Mouse (Mus musculus) liver, embryonic 15.5 days (tissue): ENCODE measurements around the gene Jtb. TPM values are rescaled to one million over a fixed set of nuclear protein-coding genes. Genes with fewer than 3 reads are reported as not detected.
"Not testable (repeated sequence)": the region's sequence is repeated elsewhere in the genome, so short reads cannot be mapped to it uniquely, and the experiment has no call there.

Source experiments
- ATAC-seq: fragments of 200-750 bp; cut with Nextera tagmentation; 2 replicates; pipeline ENCODE4 v1.8.0; 2017; ENCODE audit warnings: moderate number of reproducible peaks, mild to moderate bottlenecking, moderate library complexity; ENCODE audit not compliant: insufficient read depth
- H3K27ac ChIP-seq: fragments of 300-500 bp; sonication (generic); replicated peaks from 2 replicates; pipeline ENCODE4 v1.5.1; 2015; ENCODE audit warnings: mild to moderate bottlenecking, inconsistent platforms
- H3K27me3 ChIP-seq: fragments of 300-500 bp; sonication (generic); 2 replicates; pipeline ENCODE4 v1.6.1; 2015; ENCODE audit warnings: mild to moderate bottlenecking, inconsistent platforms
- H3K36me3 ChIP-seq: fragments of 300-500 bp; sonication (generic); replicated peaks from 2 replicates; pipeline ENCODE4 v1.6.1; 2015; ENCODE audit warnings: moderate library complexity, mild to moderate bottlenecking, inconsistent platforms
- H3K4me1 ChIP-seq: fragments of 300-500 bp; sonication (generic); replicated peaks from 2 replicates; pipeline ENCODE4 v1.6.1; 2015; ENCODE audit warnings: inconsistent platforms
- H3K4me2 ChIP-seq: fragments of 300-500 bp; sonication (generic); 2 replicates; pipeline ENCODE4 v1.6.1; 2015; ENCODE audit warnings: moderate library complexity, mild to moderate bottlenecking, inconsistent platforms
- H3K4me3 ChIP-seq: fragments of 300-500 bp; sonication (generic); replicated peaks from 2 replicates; pipeline ENCODE4 v1.5.1; 2015; ENCODE audit warnings: mild to moderate bottlenecking, inconsistent platforms
- H3K9ac ChIP-seq: fragments of 300-500 bp; sonication (generic); 2 replicates; pipeline ENCODE4 v1.6.1; 2015; ENCODE audit warnings: moderate library complexity, mild to moderate bottlenecking, inconsistent platforms
- H3K9me3 ChIP-seq: fragments of 300-500 bp; sonication (generic); replicated peaks from 2 replicates; pipeline ENCODE4 v1.6.1; 2016; ENCODE audit warnings: inconsistent platforms
- WGBS: fragments of 180-500 bp; shearing (Covaris S2); methylation state at CpG from one replicate; pipeline ENCODE4 v1.1.7; 2015; ENCODE audit warnings: mixed read lengths; ENCODE audit not compliant: insufficient replicate concordance; 5-methylcytosine and 5-hydroxymethylcytosine counted together
- polyA plus RNA-seq: library from polyadenylated mRNA; unstranded; fragments of >200 nt; fragmentation: Nextera tagmentation; extraction: Ambion mirVana; gene quantifications from 2 replicates; pipeline ENCODE4 v1.2.1, GENCODE M21; 2015

The Jtb gene
- polyA plus RNA-seq, 1 experiment from 2014 or later = 42.7 TPM

DNA sequence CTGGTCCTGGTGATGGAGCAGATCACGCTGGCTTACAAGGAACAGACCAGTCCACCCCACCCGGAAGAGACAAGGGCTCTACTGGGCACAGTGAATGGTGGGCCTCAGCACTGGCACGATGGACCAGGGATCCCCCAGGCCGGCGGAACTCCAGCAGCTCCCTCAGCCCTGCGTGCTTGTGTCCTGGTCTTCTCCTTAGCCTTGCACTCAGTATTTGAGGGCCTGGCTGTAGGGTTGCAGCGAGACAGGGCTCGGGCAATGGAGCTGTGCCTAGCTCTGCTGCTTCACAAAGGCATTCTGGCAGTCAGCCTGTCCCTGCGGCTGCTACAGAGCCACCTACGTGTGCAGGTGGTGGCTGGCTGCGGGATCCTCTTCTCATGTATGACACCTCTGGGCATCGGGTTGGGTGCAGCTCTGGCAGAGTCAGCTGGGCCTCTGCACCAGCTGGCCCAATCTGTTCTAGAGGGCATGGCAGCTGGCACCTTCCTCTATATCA lies 20.4 kb downstream of the Jtb start:
- H3K36me3 ChIP-seq = peaks cover 15% of the 10 kb centered on the region
- H3K4me2 ChIP-seq, H3K27ac ChIP-seq, H3K27me3 ChIP-seq, H3K4me3 ChIP-seq, H3K9ac ChIP-seq, H3K9me3 ChIP-seq, ATAC-seq: not testable (repeated sequence)
- peaks cover 42% of the 10 kb centered on the region for H3K4me1 ChIP-seq
- WGBS = 78% methylated on average over 10 of the region's 12 CpGs

DNA sequence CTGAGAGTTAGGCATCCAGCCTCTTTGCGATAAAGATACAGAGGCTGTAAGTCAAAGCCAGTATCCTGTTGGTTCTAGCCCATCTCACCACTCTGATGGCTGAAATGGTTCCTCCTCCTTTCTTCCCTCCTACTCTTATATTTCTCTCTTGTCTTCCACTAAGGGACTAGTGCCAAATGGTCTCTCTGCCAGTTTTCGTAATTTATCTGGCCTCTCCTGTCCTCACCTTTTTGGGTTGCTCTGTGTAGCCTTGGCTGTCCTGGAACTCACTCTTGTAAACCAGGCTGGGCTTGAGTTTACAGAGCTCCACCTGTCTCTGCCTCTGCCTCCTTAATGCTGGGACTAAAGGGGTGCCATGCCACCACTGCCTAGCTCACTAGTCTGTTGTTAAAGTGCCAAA lies 21.3 kb downstream of the Jtb start:
- H3K4me2 ChIP-seq, H3K9me3 ChIP-seq, ATAC-seq, H3K9ac ChIP-seq, H3K27me3 ChIP-seq, H3K27ac ChIP-seq, H3K4me3 ChIP-seq: not testable (repeated sequence)
- WGBS = 84% methylated on average over 2 of the region's 2 CpGs
- Histone ChIP-seq H3K36me3 (peaks cover 24% of the 10 kb centered on the region), H3K4me1 (peaks cover 42% of the 10 kb centered on the region)

DNA sequence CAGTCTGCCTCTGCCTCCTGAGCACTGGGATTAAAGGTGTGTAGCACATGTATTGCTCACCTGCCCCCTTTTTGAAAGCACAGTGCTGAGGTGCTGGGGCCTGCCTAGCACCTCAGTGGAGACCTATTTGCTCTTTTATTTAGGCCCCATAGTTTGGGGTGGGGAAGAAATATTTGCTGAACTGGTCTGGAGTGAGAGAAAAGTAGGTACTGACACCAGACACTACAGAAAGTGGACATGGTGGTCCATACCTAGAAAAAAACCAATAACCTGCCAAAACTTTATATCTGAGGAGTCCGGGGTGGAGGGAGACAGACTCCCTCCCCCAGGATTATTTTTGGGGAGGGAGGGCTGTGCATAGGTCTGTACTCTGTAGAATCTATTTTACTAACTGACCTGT lies 21.8 kb downstream of the Jtb start:
- H3K27ac ChIP-seq, H3K27me3 ChIP-seq, H3K9ac ChIP-seq, ATAC-seq, H3K4me3 ChIP-seq, H3K9me3 ChIP-seq, H3K4me2 ChIP-seq: not testable (repeated sequence)
- peaks cover 25% of the 10 kb centered on the region for H3K36me3 ChIP-seq
- H3K4me1 ChIP-seq = peaks cover 37% of the 10 kb centered on the region
- WGBS = 57% methylated on average over 1 of the region's 1 CpGs

DNA sequence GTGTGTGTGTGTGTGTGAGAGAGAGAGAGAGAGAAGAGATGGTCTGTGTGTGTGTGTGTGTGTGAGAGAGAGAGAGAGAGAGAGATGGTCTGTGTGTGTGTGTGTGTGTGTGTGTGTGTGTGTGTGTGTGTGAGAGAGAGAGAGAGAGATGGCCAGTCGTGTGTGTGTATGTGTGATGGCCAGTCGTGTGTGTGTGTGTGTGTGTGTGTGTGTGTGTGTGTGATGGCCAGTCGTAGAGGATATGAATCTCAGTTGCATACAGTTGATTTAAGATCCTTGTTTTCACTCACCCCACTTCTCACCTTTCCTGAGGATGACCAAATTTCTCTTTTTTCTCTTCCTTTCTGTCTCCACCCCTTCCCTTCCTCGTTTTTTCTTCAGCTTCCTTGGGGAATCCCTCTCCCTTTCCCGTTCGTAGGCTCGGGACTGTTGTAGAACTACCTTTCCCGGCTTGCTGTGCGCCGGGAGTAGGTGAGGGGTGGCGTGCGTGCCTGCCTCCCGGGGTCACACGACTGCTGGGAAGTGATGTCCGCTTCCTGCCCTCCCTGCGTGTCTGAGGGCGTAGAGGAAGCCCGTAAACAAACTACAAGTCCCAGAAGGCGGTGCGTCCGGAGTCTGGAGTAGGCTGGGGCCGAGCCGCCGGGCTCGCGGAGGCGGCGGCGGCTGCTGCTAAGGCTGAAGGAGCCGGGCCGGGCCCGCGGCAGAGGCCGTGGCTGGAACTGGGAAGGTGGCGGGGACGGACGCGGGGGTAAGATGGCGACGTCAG lies 22.4 kb downstream of the Jtb start, which contains the start of gene Crtc2:
Gene Crtc2, plus strand, starts transcription at position 511 of the 766 bp plus-strand sequence.
- Histone ChIP-seq H3K9ac (peak within 1 kb of the TSS; percentile 82), H3K4me2 (peak within 1 kb of the TSS; percentile 86), H3K4me3 (peak within 1 kb of the TSS; percentile 87), H3K4me1 (peaks cover 33% of the 10 kb centered on the region), H3K36me3 (peaks cover 27% of the 10 kb centered on the region), H3K27ac (peak within 1 kb of the TSS; percentile 86), H3K27me3 (no peaks in the 10 kb centered on the region), H3K9me3 (no peaks in the 10 kb centered on the region)
- ATAC-seq = peak; percentile 99
- 2% methylated on average over 40 of the region's 40 CpGs for WGBS

DNA sequence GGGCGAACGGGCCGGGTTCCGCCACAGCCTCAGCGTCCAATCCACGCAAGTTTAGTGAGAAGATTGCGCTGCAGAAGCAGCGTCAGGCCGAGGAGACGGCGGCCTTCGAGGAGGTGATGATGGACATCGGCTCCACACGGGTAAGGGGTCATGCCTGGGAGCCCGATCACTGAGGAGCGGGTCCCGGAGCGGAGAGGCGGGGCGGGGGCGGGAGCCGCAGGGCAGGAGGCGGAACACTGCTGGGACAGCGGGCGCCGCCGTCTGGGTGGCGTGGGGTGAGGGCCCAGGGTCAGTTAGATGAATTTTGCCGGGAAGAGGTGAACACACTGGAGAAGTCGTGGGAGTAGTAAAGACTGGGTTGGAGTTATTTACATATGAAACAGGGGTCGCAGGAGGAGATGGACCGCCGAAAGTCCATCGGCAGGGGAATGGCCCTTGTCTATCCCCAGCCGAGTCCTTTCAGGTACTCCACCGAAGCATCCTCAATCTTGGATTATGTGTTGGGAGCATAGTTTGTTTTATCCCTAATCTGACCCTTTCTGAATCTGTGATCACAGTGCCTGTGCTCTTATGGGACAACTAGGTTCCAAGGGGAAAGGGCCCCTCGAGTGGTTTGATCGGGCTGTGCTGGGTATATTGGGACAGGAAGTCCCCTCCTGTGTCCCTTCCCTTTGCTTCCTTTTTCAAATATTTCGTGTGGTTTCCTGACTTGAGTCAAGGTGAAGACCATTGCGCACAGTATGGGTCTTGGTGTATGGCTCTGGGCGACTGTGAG lies 23.2 kb downstream of the Jtb start:
- H3K4me3 ChIP-seq = peak overlapping the region; percentile 87
- under 1% methylated on average over 41 of the region's 41 CpGs for WGBS
- no peaks in the 10 kb centered on the region for H3K9me3 ChIP-seq
- H3K36me3 ChIP-seq = peaks cover 34% of the 10 kb centered on the region
- no peaks in the 10 kb centered on the region for H3K27me3 ChIP-seq
- H3K27ac ChIP-seq = peak overlapping the region; percentile 86
- peak overlapping the region; percentile 86 for H3K4me2 ChIP-seq
- peaks cover 29% of the 10 kb centered on the region for H3K4me1 ChIP-seq
- peak overlapping the region; percentile 82 for H3K9ac ChIP-seq
- ATAC-seq = peak; percentile 70

DNA sequence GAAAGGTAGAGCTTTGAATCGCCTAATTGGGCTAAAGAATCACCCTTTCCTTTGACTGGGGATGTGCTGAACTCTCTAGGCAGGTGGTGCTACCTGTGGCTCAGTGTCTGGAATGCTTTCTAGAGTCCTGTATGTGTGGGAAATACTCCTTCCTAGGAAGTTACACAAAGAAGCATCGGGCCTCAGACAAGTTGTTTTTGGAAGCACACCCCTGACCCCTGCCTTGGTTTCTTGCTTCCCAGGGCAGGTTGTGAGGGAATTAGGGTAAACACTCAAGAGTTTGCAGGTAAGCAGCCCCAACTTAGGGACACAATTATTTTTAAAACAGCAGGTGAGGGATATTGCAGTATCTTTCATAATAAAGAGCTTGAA lies 23.8 kb downstream of the Jtb start:
- 24% methylated on average over 2 of the region's 2 CpGs for WGBS
- Histone ChIP-seq H3K4me3 (peak overlapping the region; percentile 87), H3K9ac (peak overlapping the region; percentile 82), H3K27ac (peak overlapping the region; percentile 86), H3K36me3 (peaks cover 40% of the 10 kb centered on the region), H3K9me3 (no peaks in the 10 kb centered on the region), H3K4me2 (peak overlapping the region; percentile 86), H3K27me3 (no peaks in the 10 kb centered on the region), H3K4me1 (peaks cover 29% of the 10 kb centered on the region)
- ATAC-seq = no peak

DNA sequence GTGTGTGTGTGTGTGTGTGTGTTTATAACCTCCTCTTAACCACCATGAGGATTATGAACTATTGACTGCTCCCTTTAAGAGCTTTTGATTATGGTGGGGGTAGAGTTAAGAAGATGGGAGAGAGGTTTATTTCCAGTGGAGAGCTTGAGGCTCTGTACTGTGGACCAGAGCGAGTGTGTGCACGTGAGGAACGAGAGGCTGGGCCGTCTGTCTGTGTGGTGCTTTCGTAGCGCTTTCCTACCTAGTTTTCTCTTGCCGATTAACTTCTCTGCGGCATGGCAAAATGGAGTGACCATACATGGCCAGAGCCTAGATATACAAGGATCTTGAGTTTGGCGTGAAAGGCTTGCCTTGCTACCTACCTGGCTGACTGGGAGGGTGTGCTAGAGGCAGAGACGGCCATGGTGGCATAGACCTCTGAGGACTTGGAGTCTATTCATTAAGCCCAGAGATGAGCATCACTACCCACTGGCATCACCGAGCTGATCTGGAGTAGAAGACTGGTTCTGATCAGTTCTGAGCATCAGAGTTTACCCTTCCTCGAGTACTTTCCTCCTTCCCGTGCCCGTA lies 24.5 kb downstream of the Jtb start:
- peaks cover 41% of the 10 kb centered on the region for H3K36me3 ChIP-seq
- 85% methylated on average over 14 of the region's 14 CpGs for WGBS
- H3K4me2 ChIP-seq = peak overlapping the region; percentile 86; the same call in 1 of the 2 replicates

DNA sequence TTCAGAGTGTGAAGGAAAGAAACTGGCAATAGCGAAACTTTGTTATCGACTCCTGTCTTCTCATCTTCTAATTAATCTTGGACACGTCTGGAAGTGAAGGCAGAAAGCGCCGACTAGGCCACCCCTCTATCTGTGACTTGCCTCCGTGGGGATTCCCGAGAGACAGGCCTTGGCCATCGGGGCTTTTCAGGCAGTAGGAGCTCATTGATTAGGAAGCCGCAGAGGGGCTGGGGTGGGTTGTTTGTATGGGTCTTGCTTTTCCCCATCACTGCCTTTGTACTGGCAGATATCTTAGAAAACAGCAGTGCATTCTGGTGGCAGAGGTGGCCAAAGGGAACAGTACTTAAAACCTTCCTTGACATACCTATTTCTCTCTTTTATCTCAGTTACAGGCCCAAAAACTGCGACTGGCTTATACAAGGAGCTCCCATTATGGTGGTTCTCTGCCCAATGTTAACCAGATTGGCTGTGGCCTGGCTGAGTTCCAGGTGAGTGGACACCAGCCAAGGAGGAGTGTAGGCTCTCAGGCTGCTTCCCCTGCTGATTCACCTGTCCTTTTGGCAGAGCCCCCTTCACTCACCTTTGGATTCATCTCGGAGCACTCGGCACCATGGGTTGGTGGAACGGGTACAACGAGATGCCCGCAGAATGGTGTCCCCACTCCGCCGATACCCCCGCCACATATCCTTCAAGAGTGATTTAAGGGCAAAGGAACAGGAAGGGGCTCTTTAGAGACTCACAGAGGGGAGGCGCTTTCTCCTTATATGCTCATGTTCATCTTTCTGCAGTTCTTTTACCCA lies 25.5 kb downstream of the Jtb start:
- Histone ChIP-seq H3K9me3 (no peaks in the 10 kb centered on the region), H3K4me1 (peaks cover 26% of the 10 kb centered on the region), H3K9ac (no peak overlapping the region), H3K27me3 (no peaks in the 10 kb centered on the region), H3K27ac (no peak overlapping the region), H3K4me3 (no peak overlapping the region), H3K36me3 (peaks cover 42% of the 10 kb centered on the region), H3K4me2 (no peak overlapping the region)
- WGBS = 85% methylated on average over 19 of the region's 19 CpGs
- no peak for ATAC-seq

More for the DNA sequence above, 24.5 kb downstream of the Jtb start:
- ATAC-seq = no peak
- H3K27me3 ChIP-seq = no peaks in the 10 kb centered on the region
- no peak overlapping the region for H3K9ac ChIP-seq
- no peak overlapping the region for H3K4me3 ChIP-seq
- H3K9me3 ChIP-seq = no peaks in the 10 kb centered on the region
- H3K4me1 ChIP-seq = peaks cover 27% of the 10 kb centered on the region
- H3K27ac ChIP-seq = no peak overlapping the region

DNA sequence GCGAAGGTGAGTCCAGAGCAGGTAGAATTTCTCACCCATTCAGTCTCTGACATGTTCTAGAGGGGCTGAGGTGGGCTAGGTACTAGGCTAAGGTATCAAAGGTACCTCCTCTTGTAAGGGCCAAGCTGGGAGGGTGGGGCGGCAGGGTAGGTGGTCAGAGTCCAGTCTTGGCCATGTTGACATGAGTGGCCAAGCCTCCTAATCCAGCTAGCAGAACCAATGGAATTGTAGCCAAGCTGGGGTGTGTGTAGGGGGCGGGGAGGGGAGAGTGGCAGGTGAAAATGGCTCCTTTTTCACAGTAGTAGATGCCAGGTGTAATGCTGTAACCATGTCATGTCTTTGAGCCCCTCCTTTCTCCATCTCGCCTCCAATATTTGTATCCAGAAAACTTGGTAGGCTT lies 27.1 kb downstream of the Jtb start:
- no peak overlapping the region for H3K4me3 ChIP-seq
- no peak overlapping the region for H3K27ac ChIP-seq
- no peaks in the 10 kb centered on the region for H3K9me3 ChIP-seq
- 66% methylated on average over 4 of the region's 4 CpGs for WGBS
- no peak overlapping the region for H3K4me2 ChIP-seq
- no peaks in the 10 kb centered on the region for H3K27me3 ChIP-seq
- ATAC-seq = no peak
- no peak overlapping the region for H3K9ac ChIP-seq
- H3K36me3 ChIP-seq = peaks cover 58% of the 10 kb centered on the region
- peaks cover 26% of the 10 kb centered on the region for H3K4me1 ChIP-seq

DNA sequence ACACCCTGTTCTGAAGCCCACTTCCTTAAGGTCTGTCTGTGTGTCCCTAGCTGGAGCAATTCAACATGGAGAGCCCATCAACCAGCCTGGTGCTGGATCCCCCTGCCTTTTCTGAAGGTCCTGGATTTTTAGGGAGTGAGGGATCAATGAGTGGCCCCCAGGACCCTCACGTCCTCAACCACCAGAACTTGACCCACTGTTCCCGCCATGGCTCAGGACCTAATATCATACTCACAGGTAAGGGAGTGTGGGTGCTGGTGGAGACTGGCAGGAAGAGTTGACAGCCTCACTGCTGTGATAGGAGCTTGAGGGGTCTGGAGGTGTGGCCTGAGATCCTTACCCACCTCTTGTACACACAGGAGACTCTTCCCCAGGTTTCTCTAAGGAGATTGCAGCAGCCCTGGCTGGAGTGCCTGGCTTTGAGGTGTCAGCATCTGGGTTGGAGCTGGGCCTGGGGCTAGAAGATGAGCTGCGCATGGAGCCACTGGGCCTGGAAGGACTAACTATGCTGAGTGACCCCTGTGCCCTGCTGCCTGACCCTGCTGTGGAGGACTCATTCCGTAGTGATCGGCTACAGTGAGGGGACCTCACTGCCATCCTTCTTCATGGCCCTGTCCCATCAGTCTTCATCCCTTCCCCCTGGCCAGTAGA lies 31.8 kb downstream of the Jtb start:
- Histone ChIP-seq H3K27me3 (no peaks in the 10 kb centered on the region), H3K4me3 (no peak overlapping the region), H3K9ac (no peak overlapping the region), H3K4me1 (peaks cover 39% of the 10 kb centered on the region), H3K4me2 (no peak overlapping the region), H3K9me3 (no peaks in the 10 kb centered on the region), H3K27ac (no peak overlapping the region), H3K36me3 (peaks cover 52% of the 10 kb centered on the region)
- ATAC-seq = no peak
- WGBS = 76% methylated on average over 5 of the region's 5 CpGs
